ENCODE assay signal across 21 mouse cellular contexts in genomic region chr5:30591786-30592185, GRCm38 (mm10). TPM values are rescaled to one million over a fixed set of nuclear protein-coding genes. Genes with fewer than 3 reads are reported as not detected.
DNase-seq lines count a peak whose midpoint lies in the region; ATAC-seq lines count a peak whose summit lies in the region.
"Had no signal": no experiment of that assay in that cellular context is flagged by ENCODE, and none has a peak within 500 bp of the region (broad histone marks: within the 10 kb centered on the region; RNA-seq: fewer than 3 reads in every experiment).

No protein-coding gene starts in this region.

- no peak for ATAC-seq in heart, embryonic 12.5 days (ENCODE audit: insufficient number of reproducible peaks, low FRiP score)
- no peak for ATAC-seq in midbrain, embryonic 11.5 days (ENCODE audit: low FRiP score)
- ATAC-seq in midbrain, embryonic 14.5 days (ENCODE audit: low FRiP score, low TSS enrichment) = no peak
- ATAC-seq: forebrain, embryonic 15.5 days; hindbrain, embryonic 16.5 days; inflammation-experienced regulatory T-cells, adult 6 months; intestine, postnatal 0 days had no signal

- no peaks in the 10 kb centered on the region for H3K36me3 ChIP-seq in heart, embryonic 12.5 days
- H3K36me3 ChIP-seq in midbrain, embryonic 11.5 days (ENCODE audit: control insufficient read depth, insufficient read depth, low read length) = no peaks in the 10 kb centered on the region
- H3K36me3 ChIP-seq in midbrain, embryonic 14.5 days (ENCODE audit: control insufficient read depth, insufficient read depth, low read length) = no peaks in the 10 kb centered on the region
- H3K36me3 ChIP-seq: embryonic facial prominence, embryonic 12.5 days; forebrain, embryonic 15.5 days; hindbrain, embryonic 12.5 days had no signal

- no peak overlapping the region for H3K9ac ChIP-seq in heart, embryonic 12.5 days
- H3K9ac ChIP-seq in midbrain, embryonic 11.5 days (ENCODE audit: low read length) = no peak overlapping the region
- H3K9ac ChIP-seq in midbrain, embryonic 14.5 days (replicated peaks; ENCODE audit: low read length) = no peak overlapping the region
- H3K9ac ChIP-seq: embryonic facial prominence, embryonic 12.5 days; forebrain, embryonic 15.5 days; hindbrain, embryonic 12.5 days had no signal

- peak overlapping the region; percentile 55; the same call in 1 of the 2 replicates for H3K27ac ChIP-seq in heart, embryonic 12.5 days (ENCODE audit: poor library complexity, severe bottlenecking)
- no peak overlapping the region for H3K27ac ChIP-seq in midbrain, embryonic 11.5 days (ENCODE audit: low read depth, low read length)
- H3K27ac ChIP-seq in midbrain, embryonic 14.5 days (replicated peaks; ENCODE audit: low read depth, low read length) = no peak overlapping the region
- H3K27ac ChIP-seq: embryonic facial prominence, embryonic 12.5 days; forebrain, embryonic 15.5 days; hindbrain, embryonic 12.5 days had no signal

- H3K4me2 ChIP-seq in heart, embryonic 12.5 days = peak overlapping the region; percentile 97; the same call in 1 of the 2 replicates
- no peak overlapping the region for H3K4me2 ChIP-seq in midbrain, embryonic 11.5 days
- H3K4me2 ChIP-seq in midbrain, embryonic 14.5 days (ENCODE audit: low read length) = no peak overlapping the region
- H3K4me2 ChIP-seq: embryonic facial prominence, embryonic 12.5 days; forebrain, embryonic 15.5 days; hindbrain, embryonic 12.5 days had no signal

- H3K27me3 ChIP-seq in heart, embryonic 12.5 days (replicated peaks) = peaks cover 20% of the 10 kb centered on the region
- peaks cover 28% of the 10 kb centered on the region for H3K27me3 ChIP-seq in midbrain, embryonic 11.5 days (ENCODE audit: control insufficient read depth, insufficient read depth, low read length)
- peaks cover 19% of the 10 kb centered on the region for H3K27me3 ChIP-seq in midbrain, embryonic 14.5 days (ENCODE audit: control insufficient read depth, insufficient read depth, low read length)

- peaks cover 93% of the 10 kb centered on the region for H3K4me1 ChIP-seq in heart, embryonic 12.5 days (replicated peaks)
- H3K4me1 ChIP-seq in midbrain, embryonic 11.5 days (ENCODE audit: control insufficient read depth, insufficient read depth, low read length) = peaks cover 15% of the 10 kb centered on the region
- H3K4me1 ChIP-seq in midbrain, embryonic 14.5 days (ENCODE audit: control insufficient read depth, insufficient read depth, low read length) = peaks cover 14% of the 10 kb centered on the region

- peak; percentile 38 to 53 for DNase-seq in heart, adult 18-20 months
- no peak for DNase-seq in heart, postnatal 25 days (ENCODE audit: low spot score)
- no peak for DNase-seq in heart, adult 9 months (ENCODE audit: low spot score in 2 of 2)
- DNase-seq in midbrain, embryonic 11.5 days (ENCODE audit: low spot score, missing footprints) = peak; percentile 82
- no peak for DNase-seq in midbrain, embryonic 14.5 days
- no peak for DNase-seq in kidney, postnatal 25 days
- DNase-seq: gastrocnemius, postnatal 36 days; kidney, adult 8-10 months had no signal

- intact Hi-C loops in heart, postnatal 25 days (cut with DNase I) = loop anchor here (2.0 kb wide), 1 partner anchor 27 kb away; no protein-coding TSS in a partner anchor

- no peak overlapping the region for H3K4me3 ChIP-seq in heart, embryonic 12.5 days
- H3K4me3 ChIP-seq in midbrain, embryonic 11.5 days (ENCODE audit: low read depth, low read length) = no peak overlapping the region
- H3K4me3 ChIP-seq in midbrain, embryonic 14.5 days (replicated peaks; ENCODE audit: low read depth, low read length) = no peak overlapping the region
- H3K4me3 ChIP-seq: embryonic facial prominence, embryonic 12.5 days; forebrain, embryonic 15.5 days; hindbrain, embryonic 12.5 days had no signal

- no peaks in the 10 kb centered on the region for H3K9me3 ChIP-seq in heart, embryonic 12.5 days (replicated peaks)
- H3K9me3 ChIP-seq in midbrain, embryonic 11.5 days (ENCODE audit: control insufficient read depth, low read length) = no peaks in the 10 kb centered on the region
- no peaks in the 10 kb centered on the region for H3K9me3 ChIP-seq in midbrain, embryonic 14.5 days (ENCODE audit: control insufficient read depth, low read length)
- H3K9me3 ChIP-seq: embryonic facial prominence, embryonic 12.5 days; forebrain, embryonic 15.5 days; hindbrain, embryonic 12.5 days had no signal

- WGBS in heart, embryonic 12.5 days = 53% methylated on average over 8 of the region's 8 CpGs
- WGBS in midbrain, embryonic 11.5 days = 88% methylated on average over 8 of the region's 8 CpGs
- WGBS in midbrain, embryonic 14.5 days = 81% methylated on average over 8 of the region's 8 CpGs

RNA-seq across cellular contexts. Expression of gene Kcnk3, which starts 3.8 kb away (rescaled TPM):
- total RNA-seq in heart, adult 18-20 months (2021) = 100 to 1,000 TPM; 237 to 244 TPM
- total RNA-seq in heart, postnatal 25 days (2021) = 100 to 1,000 TPM; 250 to 251 TPM
- 45.1 and 46.2 TPM in 2 replicates for polyA plus RNA-seq in heart, embryonic 12.5 days (2016; fragmentation: Nextera tagmentation; extraction: Ambion mirVana)
- polyA plus RNA-seq in midbrain, embryonic 11.5 days (2014; fragmentation: Nextera tagmentation; extraction: Ambion mirVana) = 0.27 and 0.50 TPM in 2 replicates
- polyA plus RNA-seq in midbrain, embryonic 14.5 days (2014; fragmentation: Nextera tagmentation; extraction: Ambion mirVana) = 4.7 and 6.6 TPM in 2 replicates

RNA-seq across cellular contexts. Expression of gene Cib4, which starts 46.1 kb away (rescaled TPM):
- total RNA-seq in heart, adult 18-20 months (2021) = not detected
- total RNA-seq in heart, postnatal 25 days (2021) = not detected
- polyA plus RNA-seq in heart, embryonic 12.5 days (2016; fragmentation: Nextera tagmentation; extraction: Ambion mirVana) = not detected in 2 replicates
- not detected in 2 replicates for polyA plus RNA-seq in midbrain, embryonic 11.5 days (2014; fragmentation: Nextera tagmentation; extraction: Ambion mirVana)
- not detected in 2 replicates for polyA plus RNA-seq in midbrain, embryonic 14.5 days (2014; fragmentation: Nextera tagmentation; extraction: Ambion mirVana)
- total RNA-seq: ES-E14; gastrocnemius, adult 8-10 months; gastrocnemius, postnatal 36 days had no signal
- polyA plus RNA-seq: cortical plate, adult 2 months; embryonic facial prominence, embryonic 12.5 days; forebrain, embryonic 11.5 days; forebrain, embryonic 15.5 days; heart, postnatal 0 days; hindbrain, embryonic 12.5 days; hindbrain, embryonic 16.5 days; inflammation-experienced regulatory T-cells, adult 6 months; intestine, postnatal 0 days; kidney, embryonic 16.5 days had no signal

RNA-seq across cellular contexts. Expression of gene Slc35f6, which starts 55.9 kb away (rescaled TPM):
- 10 to 100 TPM; 44.7 to 51.8 TPM for total RNA-seq in heart, adult 18-20 months (2021)
- 10 to 100 TPM; 44.1 to 47.2 TPM for total RNA-seq in heart, postnatal 25 days (2021)
- 21.4 and 24.9 TPM in 2 replicates for polyA plus RNA-seq in heart, embryonic 12.5 days (2016; fragmentation: Nextera tagmentation; extraction: Ambion mirVana)
- polyA plus RNA-seq in midbrain, embryonic 11.5 days (2014; fragmentation: Nextera tagmentation; extraction: Ambion mirVana) = 22.6 and 28.4 TPM in 2 replicates
- 26.6 and 33.9 TPM in 2 replicates for polyA plus RNA-seq in midbrain, embryonic 14.5 days (2014; fragmentation: Nextera tagmentation; extraction: Ambion mirVana)

Comparison
In these comparisons a context has a peak if more than half of its experiments do, and no peak if none do; other contexts are left out.
1. DNase-seq: peak in heart, adult 18-20 months (2 of 2) and midbrain, embryonic 11.5 days (single experiment); none in heart, postnatal 25 days (single experiment), heart, adult 9 months (0 of 2), midbrain, embryonic 14.5 days (single experiment) and kidney, postnatal 25 days (0 of 2).